Mouse (Mus musculus) thymus, adult 2 months (tissue): ENCODE data around the gene Atg4c. TPM values are rescaled to one million over a fixed set of nuclear protein-coding genes. Genes with fewer than 3 reads are reported as not detected.

ENCODE experiments used
- DNase-seq: peaks from one replicate; pipeline ENCODE4 v3.0.0; 2021
- H3K27ac ChIP-seq: fragments of 200-500 bp; 2 replicates; pipeline ENCODE4 v1.5.1; 2012; ENCODE audit warnings: low read length, control low read depth; ENCODE audit not compliant: control insufficient read depth, insufficient read depth
- H3K27me3 ChIP-seq: fragments of 200-500 bp; 2 replicates; pipeline ENCODE4 v1.6.1; 2012; ENCODE audit warnings: mild to moderate bottlenecking, low read length, moderate library complexity, mixed read lengths; ENCODE audit not compliant: control insufficient read depth, insufficient read depth
- H3K36me3 ChIP-seq: fragments of 200-500 bp; 2 replicates; pipeline ENCODE4 v1.6.1; 2012; ENCODE audit warnings: mild to moderate bottlenecking, low read length, moderate library complexity; ENCODE audit not compliant: control insufficient read depth, insufficient read depth
- H3K4me1 ChIP-seq: fragments of 200-500 bp; replicated peaks from 2 replicates; pipeline ENCODE4 v1.6.1; 2012; ENCODE audit warnings: low read length; ENCODE audit not compliant: control insufficient read depth, insufficient read depth
- H3K4me3 ChIP-seq: fragments of 200-500 bp; 2 replicates; pipeline ENCODE4 v1.5.1; 2012; ENCODE audit warnings: mild to moderate bottlenecking, low read length, control low read depth, moderate library complexity; ENCODE audit not compliant: control insufficient read depth, insufficient read depth
- CTCF ChIP-seq: fragments of 200-500 bp; IDR thresholded peaks from 2 replicates; pipeline ENCODE4 v1.5.1; 2012; ENCODE audit warnings: mild to moderate bottlenecking, control low read depth, low read length, moderate library complexity, borderline replicate concordance; ENCODE audit not compliant: control insufficient read depth, poor library complexity, insufficient read depth; ENCODE audit errors: extremely low read depth
- POLR2A ChIP-seq: fragments of 200-500 bp; IDR thresholded peaks from 2 replicates; pipeline ENCODE4 v1.6.1; 2012; ENCODE audit warnings: mild to moderate bottlenecking, low read length, control low read depth, moderate library complexity; ENCODE audit not compliant: control insufficient read depth, poor library complexity, insufficient read depth; ENCODE audit errors: extremely low read depth
- whole genome bisulfite sequencing: fragments of 180-500 bp; shearing (Covaris S2); methylation state at CpG from one replicate; pipeline ENCODE4 v1.1.7; 2018; 5-methylcytosine and 5-hydroxymethylcytosine counted together
- polyA plus RNA-seq: library from polyadenylated mRNA; depleted of rRNA; stranded (reverse); fragments of >200 nt; gene quantifications from 2 replicates; pipeline ENCODE4 v1.2.3, GENCODE M21; 2012

Gene Atg4c
- polyA plus RNA-seq, 1 experiment = 0.80 TPM

GRCm38 (mm10) chr4:99213123-99213522, 19.4 kb downstream of the Atg4c start:
- 75% methylated on average over 4 of the region's 4 CpGs for WGBS
- H3K27me3 ChIP-seq = no peaks in the 10 kb centered on the region

DNA sequence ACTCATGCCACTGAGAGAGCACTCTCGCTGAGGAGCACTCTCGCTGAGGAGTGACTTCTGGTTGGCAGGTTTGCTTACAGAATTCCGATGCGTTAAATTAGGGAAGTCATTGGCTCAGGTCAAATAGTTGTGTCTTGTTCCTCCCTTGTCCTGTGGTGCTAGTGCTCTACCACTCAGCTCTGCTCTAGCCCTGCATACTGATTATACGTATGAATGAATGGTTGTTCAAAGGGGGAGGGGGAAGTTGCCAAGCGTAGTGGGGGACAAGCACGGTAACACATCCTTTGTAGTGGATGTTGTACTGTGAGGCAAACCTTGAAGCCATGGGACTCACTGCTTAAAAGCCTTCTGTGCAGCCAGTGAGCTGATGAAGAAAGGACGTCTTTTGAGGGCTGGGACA, 28.5 kb downstream of the Atg4c start:
- Histone ChIP-seq H3K4me1 (no peaks in the 10 kb centered on the region), H3K27ac (no peak overlapping the region), H3K36me3 (no peaks in the 10 kb centered on the region), H3K4me3 (no peak overlapping the region), H3K27me3 (no peaks in the 10 kb centered on the region)
- DNase-seq = no peak
- WGBS = 97% methylated on average over 8 of the region's 8 CpGs
- TF ChIP-seq POLR2A = no peak

More at GRCm38 (mm10) chr4:99213123-99213522, 19.4 kb downstream of the Atg4c start:
- H3K4me3 ChIP-seq = no peak overlapping the region
- H3K27ac ChIP-seq = no peak overlapping the region
- no peak for DNase-seq
- TF ChIP-seq CTCF (no peak), POLR2A (no peak)
- H3K4me1 ChIP-seq = no peaks in the 10 kb centered on the region
- no peaks in the 10 kb centered on the region for H3K36me3 ChIP-seq

DNA sequence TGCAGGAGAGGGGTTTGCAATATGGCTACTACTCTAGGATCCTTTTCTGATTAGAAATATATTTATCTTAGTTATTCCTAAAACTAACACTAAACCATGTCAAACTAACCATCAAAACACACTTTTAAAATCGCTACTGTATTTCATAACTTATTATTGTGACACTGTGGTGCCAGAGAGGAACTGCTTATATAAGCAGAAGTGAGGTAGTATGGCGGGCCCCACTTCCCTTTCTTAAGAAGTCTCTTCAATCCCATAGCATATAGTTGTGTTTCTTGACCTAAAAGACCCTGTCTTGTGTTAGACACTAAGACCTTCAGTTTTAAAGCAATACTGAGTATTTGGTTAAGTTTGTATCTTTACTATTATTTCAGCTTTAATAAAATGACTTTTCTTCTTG, 31.1 kb downstream of the Atg4c start:
- no peak for TF ChIP-seq POLR2A
- no peak for TF ChIP-seq CTCF
- H3K27ac ChIP-seq = no peak overlapping the region
- no peak for DNase-seq
- no peak overlapping the region for H3K4me3 ChIP-seq
- 57% methylated on average over 2 of the region's 2 CpGs for WGBS
- no peaks in the 10 kb centered on the region for H3K27me3 ChIP-seq
- no peaks in the 10 kb centered on the region for H3K4me1 ChIP-seq
- H3K36me3 ChIP-seq = no peaks in the 10 kb centered on the region

GRCm38 (mm10) chr4:99227226-99227625, 33.5 kb downstream of the Atg4c start:
- DNase-seq = no peak
- no peaks in the 10 kb centered on the region for H3K27me3 ChIP-seq
- no peak overlapping the region for H3K4me3 ChIP-seq
- 97% methylated on average over 6 of the region's 6 CpGs for WGBS
- TF ChIP-seq POLR2A (no peak), CTCF (no peak)
- H3K36me3 ChIP-seq = no peaks in the 10 kb centered on the region
- no peak overlapping the region for H3K27ac ChIP-seq
- H3K4me1 ChIP-seq = no peaks in the 10 kb centered on the region

- Histone ChIP-seq H3K4me1 (no peaks in the 10 kb centered on the region), H3K27me3 (no peaks in the 10 kb centered on the region), H3K27ac (no peak overlapping the region), H3K4me3 (no peak overlapping the region), H3K36me3 (no peaks in the 10 kb centered on the region)
- no peak for DNase-seq
- 96% methylated on average over 8 of the region's 8 CpGs for WGBS
- TF ChIP-seq POLR2A (no peak), CTCF (no peak)
These were observed 35.6 kb downstream of the Atg4c start for GRCm38 (mm10) chr4:99229371-99229770.

DNA sequence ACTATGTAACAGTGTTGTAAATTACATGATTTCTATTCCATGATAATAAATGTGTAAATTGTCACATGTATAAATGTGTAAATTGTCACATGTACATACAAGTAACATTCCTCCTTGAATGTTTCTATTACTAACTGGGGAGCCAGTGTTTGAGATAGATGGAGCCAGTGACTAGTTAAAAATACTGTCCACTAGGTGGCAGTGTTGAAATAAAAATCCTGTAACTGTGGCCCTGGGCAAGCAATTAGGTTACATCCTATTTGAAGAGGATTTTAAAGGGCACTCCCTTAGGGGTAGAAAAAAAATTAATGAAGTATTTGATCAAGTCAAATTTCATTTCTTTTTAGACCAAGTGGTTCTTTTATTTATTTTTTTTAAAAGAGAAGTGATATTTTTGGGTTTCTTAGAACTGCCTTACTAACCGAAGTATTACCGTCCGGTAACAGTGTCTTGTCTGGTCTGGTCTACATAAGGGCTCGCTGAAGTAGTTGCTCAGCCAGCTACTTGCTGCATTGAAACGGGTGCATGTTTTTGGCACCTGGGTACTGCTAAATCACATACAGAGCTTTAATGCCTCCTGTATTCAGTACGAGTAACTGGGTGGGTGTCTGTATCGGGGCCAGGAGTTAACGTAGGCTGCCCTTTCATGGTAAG, 41.6 kb downstream of the Atg4c start:
- no peak overlapping the region for H3K27ac ChIP-seq
- no peak for TF ChIP-seq CTCF
- TF ChIP-seq POLR2A = no peak
- 95% methylated on average over 8 of the region's 8 CpGs for WGBS
- no peak for DNase-seq
- H3K4me3 ChIP-seq = no peak overlapping the region
- no peaks in the 10 kb centered on the region for H3K4me1 ChIP-seq
- no peaks in the 10 kb centered on the region for H3K27me3 ChIP-seq
- H3K36me3 ChIP-seq = no peaks in the 10 kb centered on the region

DNA sequence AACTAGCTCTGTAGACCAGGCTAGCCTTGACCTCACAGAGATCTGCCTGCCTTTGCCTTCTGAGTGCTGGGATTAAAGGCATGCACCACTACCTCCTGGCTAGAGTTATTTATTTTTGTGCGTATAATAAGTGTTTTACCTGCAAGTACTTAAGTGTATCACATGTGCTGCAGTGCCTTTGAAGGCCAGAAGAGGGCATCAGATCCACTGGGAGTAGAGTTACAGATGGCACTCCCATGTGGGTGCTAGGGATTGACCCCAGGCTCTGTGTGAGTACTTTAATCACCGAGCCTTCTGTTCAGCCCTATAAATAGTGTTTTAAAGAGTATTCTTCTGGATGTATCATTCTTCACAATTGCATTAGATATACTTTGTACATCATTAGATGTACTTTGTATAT, 44.6 kb downstream of the Atg4c start:
- WGBS = 96% methylated on average over 2 of the region's 2 CpGs
- Histone ChIP-seq H3K27me3 (no peaks in the 10 kb centered on the region), H3K4me3 (no peak overlapping the region), H3K4me1 (no peaks in the 10 kb centered on the region), H3K27ac (no peak overlapping the region), H3K36me3 (no peaks in the 10 kb centered on the region)
- DNase-seq = no peak
- TF ChIP-seq CTCF (no peak), POLR2A (no peak)
